Mouse (Mus musculus): Measurements from ENCODE around the gene Herpud1. TPM values are rescaled to one million over a fixed set of nuclear protein-coding genes. Genes with fewer than 3 reads are reported as not detected.

Herpud1 gene
- polyA plus RNA-seq, 1 experiment = 93.4 TPM

DNA sequence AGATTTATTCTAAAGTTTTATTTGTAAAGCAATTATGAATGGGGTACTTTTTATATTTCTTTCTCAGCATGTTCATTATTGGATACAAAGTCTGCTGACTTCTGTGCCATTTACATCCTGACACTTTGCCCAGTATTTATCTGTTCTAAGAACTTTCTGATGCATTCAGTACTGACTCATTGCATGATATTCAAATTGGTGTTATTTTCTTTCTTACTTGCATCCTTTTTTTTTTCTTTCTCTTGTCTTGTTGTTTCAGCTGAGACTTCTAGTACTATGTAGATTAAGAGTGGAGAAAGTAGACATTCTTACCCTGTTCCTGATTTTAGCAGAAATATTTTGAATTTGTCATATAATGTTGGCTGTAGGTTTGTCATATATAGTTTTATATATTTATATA is 53.5 kb downstream of the Herpud1 start:
- Histone ChIP-seq H3K4me1 (ENCODE audit: control insufficient read depth, insufficient read depth, low read length) (peaks cover 39% of the 10 kb centered on the region), H3K27ac (ENCODE audit: insufficient read depth, low read depth, low read length) (no peak overlapping the region)
- TF ChIP-seq CTCF (IDR thresholded peaks at IDR 0.05; ENCODE audit: low read depth, low read length) (no peak), POLR2A (IDR thresholded peaks at IDR 0.05; ENCODE audit: borderline replicate concordance, low read depth, low read length) (no peak)

GRCm38 (mm10) chr8:94440389-94440788 is 54.2 kb downstream of the Herpud1 start:
- no peak for TF ChIP-seq POLR2A (IDR thresholded peaks at IDR 0.05; ENCODE audit: borderline replicate concordance, low read depth, low read length)
- no peak for TF ChIP-seq CTCF (IDR thresholded peaks at IDR 0.05; ENCODE audit: low read depth, low read length)
- H3K27ac ChIP-seq (ENCODE audit: insufficient read depth, low read depth, low read length) = no peak overlapping the region
- no peak overlapping the region for H3K4me3 ChIP-seq (ENCODE audit: insufficient read depth, low read length)
- peaks cover 42% of the 10 kb centered on the region for H3K4me1 ChIP-seq (ENCODE audit: control insufficient read depth, insufficient read depth, low read length)

More for the DNA sequence above, 53.5 kb downstream of the Herpud1 start:
- H3K4me3 ChIP-seq (ENCODE audit: insufficient read depth, low read length) = no peak overlapping the region

GRCm38 (mm10) chr8:94441686-94442085 is 55.4 kb downstream of the Herpud1 start:
- H3K27ac ChIP-seq (ENCODE audit: insufficient read depth, low read depth, low read length) = no peak overlapping the region
- TF ChIP-seq POLR2A (IDR thresholded peaks at IDR 0.05; ENCODE audit: borderline replicate concordance, low read depth, low read length) = no peak
- no peak for TF ChIP-seq CTCF (IDR thresholded peaks at IDR 0.05; ENCODE audit: low read depth, low read length)
- H3K4me1 ChIP-seq (ENCODE audit: control insufficient read depth, insufficient read depth, low read length) = peaks cover 36% of the 10 kb centered on the region
- no peak overlapping the region for H3K4me3 ChIP-seq (ENCODE audit: insufficient read depth, low read length)

- H3K4me1 ChIP-seq (ENCODE audit: control insufficient read depth, insufficient read depth, low read length) = peaks cover 41% of the 10 kb centered on the region
- TF ChIP-seq POLR2A (IDR thresholded peaks at IDR 0.05; ENCODE audit: borderline replicate concordance, low read depth, low read length) (no peak), CTCF (IDR thresholded peaks at IDR 0.05; ENCODE audit: low read depth, low read length) (no peak)
- no peak overlapping the region for H3K4me3 ChIP-seq (ENCODE audit: insufficient read depth, low read length)
- no peak overlapping the region for H3K27ac ChIP-seq (ENCODE audit: insufficient read depth, low read depth, low read length)
Observed at GRCm38 (mm10) chr8:94443153-94443552, 56.9 kb downstream of the Herpud1 start.

- H3K4me3 ChIP-seq (ENCODE audit: insufficient read depth, low read length) = no peak overlapping the region
- TF ChIP-seq CTCF (IDR thresholded peaks at IDR 0.05; ENCODE audit: low read depth, low read length) (no peak), POLR2A (IDR thresholded peaks at IDR 0.05; ENCODE audit: borderline replicate concordance, low read depth, low read length) (no peak)
- no peak overlapping the region for H3K27ac ChIP-seq (ENCODE audit: insufficient read depth, low read depth, low read length)
- H3K4me1 ChIP-seq (ENCODE audit: control insufficient read depth, insufficient read depth, low read length) = peaks cover 48% of the 10 kb centered on the region
Observed at GRCm38 (mm10) chr8:94444480-94444879, 58.2 kb downstream of the Herpud1 start.

Other genes with a start within 250 kb of the Herpud1 start
- gene Mt4, start 249.2 kb upstream of the Herpud1 start, polyA plus RNA-seq (2012; ENCODE audit: insufficient read depth, insufficient read length, missing spikeins) = not detected in 2 replicates
- gene Mt3, start 233.8 kb upstream of the Herpud1 start, polyA plus RNA-seq (2012; ENCODE audit: insufficient read depth, insufficient read length, missing spikeins) = not detected in 2 replicates
- 9.4 and 11.8 TPM in 2 replicates for gene Mt2, start 213.8 kb upstream of the Herpud1 start, polyA plus RNA-seq (2012; ENCODE audit: insufficient read depth, insufficient read length, missing spikeins)
- 218 and 271 TPM in 2 replicates for gene Mt1, start 207.4 kb upstream of the Herpud1 start, polyA plus RNA-seq (2012; ENCODE audit: insufficient read depth, insufficient read length, missing spikeins)
- 21.4 and 23.7 TPM in 2 replicates for gene Nup93, start 171.9 kb upstream of the Herpud1 start, polyA plus RNA-seq (2012; ENCODE audit: insufficient read depth, insufficient read length, missing spikeins)
- gene Slc12a3, start 57.2 kb upstream of the Herpud1 start, polyA plus RNA-seq (2012; ENCODE audit: insufficient read depth, insufficient read length, missing spikeins) = 1.1 TPM in 1 of 2 replicates, not detected in the other
- 37.8 and 44.1 TPM in 2 replicates for gene Nlrc5, start 47.9 kb downstream of the Herpud1 start, polyA plus RNA-seq (2012; ENCODE audit: insufficient read depth, insufficient read length, missing spikeins)
- 43.6 and 45.7 TPM in 2 replicates for gene Cpne2, start 146.6 kb downstream of the Herpud1 start, polyA plus RNA-seq (2012; ENCODE audit: insufficient read depth, insufficient read length, missing spikeins)
- gene Rspry1, start 215.5 kb downstream of the Herpud1 start, polyA plus RNA-seq (2012; ENCODE audit: insufficient read depth, insufficient read length, missing spikeins) = 22.0 and 23.8 TPM in 2 replicates
- gene Fam192a, start 215.6 kb downstream of the Herpud1 start, polyA plus RNA-seq (2012; ENCODE audit: insufficient read depth, insufficient read length, missing spikeins) = 77.1 and 77.4 TPM in 2 replicates

All from bone marrow macrophage, adult 2 months (primary cell).